8 mouse cellular contexts compared by ENCODE assay signal in genomic region chr11:80210321-80210720, GRCm38 (mm10). TPM values are rescaled to one million over a fixed set of nuclear protein-coding genes. Genes with fewer than 3 reads are reported as not detected.
DNase-seq lines count a peak whose midpoint lies in the region; ATAC-seq and TF ChIP-seq lines count a peak whose summit lies in the region.

No protein-coding gene starts in this region.

- ATAC-seq in kidney, embryonic 16.5 days (ENCODE audit: low FRiP score, low TSS enrichment) = no peak
- ATAC-seq in limb, embryonic 11.5 days (ENCODE audit: insufficient number of reproducible peaks, low FRiP score, low TSS enrichment, low read depth) = no peak
- no peak for ATAC-seq in neural tube, embryonic 15.5 days (ENCODE audit: low FRiP score)

- peaks cover 4% of the 10 kb centered on the region; the same call in 1 of the 2 replicates for H3K36me3 ChIP-seq in kidney, embryonic 16.5 days (ENCODE audit: insufficient read depth, low read length)
- no peaks in the 10 kb centered on the region; the same call in 1 of the 2 replicates for H3K36me3 ChIP-seq in limb, embryonic 11.5 days (ENCODE audit: control insufficient read depth, insufficient read depth, low read length)
- H3K36me3 ChIP-seq in neural tube, embryonic 15.5 days = peaks cover 8% of the 10 kb centered on the region; the same call in 1 of the 2 replicates

- DNase-seq in kidney, postnatal 14 days = no peak
- DNase-seq in limb, embryonic 11.5 days (ENCODE audit: low spot score) = no peak
- no peak for DNase-seq in B cell, adult 2 months
- no peak for DNase-seq in urinary bladder, postnatal 10 days (ENCODE audit: low spot score)
- DNase-seq in lung, postnatal 10 days = no peak

- H3K4me1 ChIP-seq in kidney, embryonic 16.5 days (ENCODE audit: insufficient read depth, low read length) = peaks cover 8% of the 10 kb centered on the region
- H3K4me1 ChIP-seq in embryonic fibroblast, embryonic 13.5 days (ENCODE audit: control insufficient read depth, insufficient read depth, low read length) = no peaks in the 10 kb centered on the region
- H3K4me1 ChIP-seq in limb, embryonic 11.5 days (ENCODE audit: control insufficient read depth, insufficient read depth, low read length) = peaks cover 2% of the 10 kb centered on the region
- peaks cover 18% of the 10 kb centered on the region for H3K4me1 ChIP-seq in neural tube, embryonic 15.5 days

- no peaks in the 10 kb centered on the region for H3K9me3 ChIP-seq in kidney, embryonic 16.5 days (ENCODE audit: low read length)
- no peaks in the 10 kb centered on the region for H3K9me3 ChIP-seq in limb, embryonic 11.5 days (ENCODE audit: control insufficient read depth, low read length)
- no peaks in the 10 kb centered on the region for H3K9me3 ChIP-seq in neural tube, embryonic 15.5 days (replicated peaks)

- H3K27ac ChIP-seq in kidney, embryonic 16.5 days (ENCODE audit: low read length) = no peak overlapping the region
- no peak overlapping the region for H3K27ac ChIP-seq in embryonic fibroblast, embryonic 13.5 days (ENCODE audit: insufficient read depth, low read length)
- H3K27ac ChIP-seq in limb, embryonic 11.5 days (replicated peaks; ENCODE audit: low read depth, low read length) = no peak overlapping the region
- no peak overlapping the region for H3K27ac ChIP-seq in neural tube, embryonic 15.5 days (replicated peaks)

- H3K27me3 ChIP-seq in kidney, embryonic 16.5 days (ENCODE audit: insufficient read depth, low read length) = no peaks in the 10 kb centered on the region
- no peaks in the 10 kb centered on the region for H3K27me3 ChIP-seq in limb, embryonic 11.5 days (ENCODE audit: control insufficient read depth, insufficient read depth, low read length)
- no peaks in the 10 kb centered on the region for H3K27me3 ChIP-seq in neural tube, embryonic 15.5 days (replicated peaks)

- no peak for TF ChIP-seq CTCF in embryonic fibroblast, embryonic 13.5 days (IDR thresholded peaks at IDR 0.05; ENCODE audit: borderline replicate concordance, insufficient read depth, low read length)

- H3K4me2 ChIP-seq in kidney, embryonic 16.5 days (replicated peaks; ENCODE audit: low read depth, low read length) = peak overlapping the region; percentile 70
- H3K4me2 ChIP-seq in limb, embryonic 11.5 days (ENCODE audit: low read depth, severe bottlenecking) = peak overlapping the region; percentile 46; the same call in 1 of the 2 replicates
- H3K4me2 ChIP-seq in neural tube, embryonic 15.5 days = peak overlapping the region; percentile 63

- no peak for TF ChIP-seq POLR2A in embryonic fibroblast, embryonic 13.5 days (IDR thresholded peaks at IDR 0.05; ENCODE audit: low read depth, low read length)

- WGBS in kidney, embryonic 16.5 days = 32% methylated on average over 6 of the region's 6 CpGs
- WGBS in limb, embryonic 11.5 days = 53% methylated on average over 6 of the region's 6 CpGs
- 61% methylated on average over 6 of the region's 6 CpGs for WGBS in neural tube, embryonic 15.5 days

- H3K9ac ChIP-seq in kidney, embryonic 16.5 days (replicated peaks; ENCODE audit: low read length) = peak overlapping the region; percentile 55
- H3K9ac ChIP-seq in limb, embryonic 11.5 days (ENCODE audit: low read length) = no peak overlapping the region
- 0 out of 2 replicates have a peak overlapping the region, but pooled peaks have one; percentile 20 for H3K9ac ChIP-seq in neural tube, embryonic 15.5 days (replicated peaks)

- H3K4me3 ChIP-seq in kidney, embryonic 16.5 days (ENCODE audit: low read length) = peak overlapping the region; percentile 99
- peak overlapping the region; percentile 91 for H3K4me3 ChIP-seq in embryonic fibroblast, embryonic 13.5 days (ENCODE audit: insufficient read depth, low read length)
- no peak overlapping the region; the same call in 1 of the 2 replicates for H3K4me3 ChIP-seq in limb, embryonic 11.5 days (ENCODE audit: low read depth, low read length)
- H3K4me3 ChIP-seq in neural tube, embryonic 15.5 days (replicated peaks) = peak overlapping the region; percentile 98

RNA-seq across cellular contexts. Expression of gene Rhot1, which starts 1.5 kb away (rescaled TPM):
- polyA plus RNA-seq in kidney, embryonic 16.5 days (2015; fragmentation: Nextera tagmentation; extraction: Ambion mirVana) = 57.6 and 60.4 TPM in 2 replicates
- polyA plus RNA-seq in embryonic fibroblast, embryonic 13.5 days (2011; ENCODE audit: insufficient read length, low read depth, missing spikeins) = 53.8 and 65.6 TPM in 2 replicates
- 55.7 and 59.1 TPM in 2 replicates for polyA plus RNA-seq in limb, embryonic 11.5 days (2014; fragmentation: Nextera tagmentation; extraction: Ambion mirVana)
- polyA plus RNA-seq in neural tube, embryonic 15.5 days (2015; fragmentation: Nextera tagmentation; extraction: Ambion mirVana) = 70.2 and 72.9 TPM in 2 replicates

RNA-seq across cellular contexts. Expression of gene Rnf135, which starts 26.7 kb away (rescaled TPM):
- polyA plus RNA-seq in kidney, embryonic 16.5 days (2015; fragmentation: Nextera tagmentation; extraction: Ambion mirVana) = 12.9 and 14.0 TPM in 2 replicates
- 7.5 and 8.0 TPM in 2 replicates for polyA plus RNA-seq in embryonic fibroblast, embryonic 13.5 days (2011; ENCODE audit: insufficient read length, low read depth, missing spikeins)
- 2.8 and 3.8 TPM in 2 replicates for polyA plus RNA-seq in limb, embryonic 11.5 days (2014; fragmentation: Nextera tagmentation; extraction: Ambion mirVana)
- polyA plus RNA-seq in neural tube, embryonic 15.5 days (2015; fragmentation: Nextera tagmentation; extraction: Ambion mirVana) = 2.9 and 6.2 TPM in 2 replicates

RNA-seq across cellular contexts. Expression of gene Adap2, which starts 56.4 kb away (rescaled TPM):
- polyA plus RNA-seq in kidney, embryonic 16.5 days (2015; fragmentation: Nextera tagmentation; extraction: Ambion mirVana) = 3.1 and 3.6 TPM in 2 replicates
- polyA plus RNA-seq in embryonic fibroblast, embryonic 13.5 days (2011; ENCODE audit: insufficient read length, low read depth, missing spikeins) = not detected in 2 replicates
- polyA plus RNA-seq in limb, embryonic 11.5 days (2014; fragmentation: Nextera tagmentation; extraction: Ambion mirVana) = 0.67 and 0.68 TPM in 2 replicates
- 3.4 and 4.1 TPM in 2 replicates for polyA plus RNA-seq in neural tube, embryonic 15.5 days (2015; fragmentation: Nextera tagmentation; extraction: Ambion mirVana)
